Mouse (Mus musculus): ENCODE measurements around the gene Osbpl2.

Osbpl2 gene

DNA sequence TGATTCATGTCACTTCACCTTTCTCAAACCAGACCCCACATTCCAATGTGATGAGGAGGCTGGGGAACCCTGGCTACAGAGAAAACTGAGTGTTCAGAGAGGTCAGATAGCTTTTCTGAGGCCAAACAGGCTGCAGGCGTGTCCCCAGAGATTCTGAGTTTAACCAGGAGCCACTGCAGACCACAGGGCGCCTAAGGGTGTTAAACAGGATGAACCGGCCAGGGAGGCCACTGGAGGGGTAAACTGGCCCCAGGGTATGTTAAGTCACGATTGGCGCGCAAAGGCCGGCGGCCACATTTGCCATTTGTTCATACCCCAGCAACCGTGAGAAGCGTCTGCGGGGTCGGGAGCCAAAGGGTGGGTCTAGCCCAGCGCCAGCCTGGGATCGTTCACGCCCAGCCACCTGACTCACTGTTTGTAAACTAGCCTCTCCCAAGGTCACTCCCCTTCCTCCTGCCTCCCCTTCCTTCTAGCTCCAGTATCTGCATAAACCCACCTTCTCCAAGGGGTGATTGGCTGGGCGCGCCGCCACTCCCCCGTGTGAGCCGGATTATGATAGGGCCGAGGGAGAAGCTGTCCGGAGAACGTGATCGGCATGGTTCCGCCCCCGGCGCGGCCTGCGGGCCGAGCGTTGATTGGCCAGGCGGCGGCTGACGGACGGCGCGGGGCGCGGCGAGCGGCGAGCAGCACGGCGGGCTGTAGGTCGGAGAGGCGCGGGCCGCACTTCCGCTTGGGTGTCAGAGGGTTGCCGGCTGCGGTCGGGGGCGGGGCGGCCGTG, at the start of gene Osbpl2:
Gene Osbpl2, plus strand, starts transcription at position 646 of the 778 bp plus-strand sequence.
- in situ Hi-C loops (cut with MboI), result no loop called here

GRCm38 (mm10) chr2:180069770-180070480, 49.2 kb upstream of the Osbpl2 start:
- in situ Hi-C loops (cut with MboI), result no loop called here

- in situ Hi-C loops (cut with MboI), result no loop called here
These were observed 48.3 kb upstream of the Osbpl2 start, which contains the start of gene Mtg2 for GRCm38 (mm10) chr2:180070481-180071453. Gene Mtg2 (plus strand): TSS chr2:180070588.

DNA sequence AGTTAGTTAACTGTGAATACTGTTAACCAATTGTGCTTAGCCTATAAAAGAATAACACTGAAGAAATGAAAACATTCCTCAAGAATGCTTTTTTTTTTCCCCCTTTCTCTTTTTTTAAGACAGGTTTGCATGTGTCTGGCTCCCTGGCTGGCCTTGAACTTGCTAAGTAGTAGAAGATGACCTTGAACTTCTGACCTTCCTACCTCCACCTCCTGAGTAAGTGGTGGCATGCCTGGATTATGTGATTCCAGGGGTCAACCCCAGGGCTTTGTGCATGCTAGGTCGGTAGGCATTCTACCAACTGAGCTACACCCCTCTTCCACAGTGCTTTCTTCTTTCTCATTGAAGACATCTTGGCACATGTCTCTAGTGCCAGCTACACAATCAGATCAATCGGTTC, 47.4 kb upstream of the Osbpl2 start:
- in situ Hi-C loops (cut with MboI), result no loop called here

DNA sequence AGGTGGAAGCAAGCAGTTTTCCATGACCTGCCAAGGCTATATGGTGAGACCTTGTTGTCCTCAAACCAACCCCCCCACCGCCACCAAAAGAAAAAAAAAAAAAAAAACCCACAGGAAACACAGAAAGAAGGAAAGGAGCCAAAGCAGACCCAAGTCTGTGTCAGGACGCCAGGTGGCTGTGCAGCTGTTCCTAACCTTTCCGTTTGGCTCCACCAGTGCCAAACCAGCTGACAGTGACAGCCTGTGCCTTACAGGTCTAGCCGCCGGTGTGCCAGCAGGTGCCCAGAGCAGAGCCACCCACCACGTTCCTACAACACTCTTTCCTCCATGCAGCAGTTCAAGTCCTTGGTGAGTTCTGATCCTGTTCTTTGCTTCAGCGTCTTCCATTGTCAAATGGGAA, 46.2 kb upstream of the Osbpl2 start:
- in situ Hi-C loops (cut with MboI), result no loop called here

- in situ Hi-C loops (cut with MboI), result no loop called here
These were observed 41.5 kb upstream of the Osbpl2 start for GRCm38 (mm10) chr2:180077622-180078021.

GRCm38 (mm10) chr2:180080680-180081079, 38.4 kb upstream of the Osbpl2 start:
- in situ Hi-C loops (cut with MboI), result no loop called here

DNA sequence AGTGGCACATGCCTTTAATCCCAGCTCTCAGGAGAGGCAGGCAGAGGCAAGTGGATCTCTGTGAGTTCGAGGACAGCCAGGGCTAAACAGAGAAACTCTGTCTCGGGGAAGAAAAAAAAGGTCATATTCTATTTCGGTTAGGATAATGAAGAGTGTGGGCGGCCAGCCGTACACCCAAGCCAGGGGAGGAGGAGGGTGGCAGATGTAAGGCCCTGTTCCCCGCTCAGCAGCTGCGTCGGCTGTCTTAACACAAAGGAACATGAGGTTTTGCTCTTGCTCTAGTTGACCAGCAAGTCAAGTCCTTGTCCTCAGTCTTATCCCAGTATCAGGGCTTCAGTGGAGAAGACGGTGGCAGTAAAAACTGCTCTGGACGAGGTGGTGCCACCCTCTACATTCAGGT, 36.0 kb upstream of the Osbpl2 start:
- in situ Hi-C loops (cut with MboI), result no loop called here

- in situ Hi-C loops (cut with MboI), result no loop called here
These were observed 34.5 kb upstream of the Osbpl2 start for GRCm38 (mm10) chr2:180084565-180084964.

GRCm38 (mm10) chr2:180085926-180086636, 33.0 kb upstream of the Osbpl2 start:
- in situ Hi-C loops (cut with MboI), result no loop called here

DNA sequence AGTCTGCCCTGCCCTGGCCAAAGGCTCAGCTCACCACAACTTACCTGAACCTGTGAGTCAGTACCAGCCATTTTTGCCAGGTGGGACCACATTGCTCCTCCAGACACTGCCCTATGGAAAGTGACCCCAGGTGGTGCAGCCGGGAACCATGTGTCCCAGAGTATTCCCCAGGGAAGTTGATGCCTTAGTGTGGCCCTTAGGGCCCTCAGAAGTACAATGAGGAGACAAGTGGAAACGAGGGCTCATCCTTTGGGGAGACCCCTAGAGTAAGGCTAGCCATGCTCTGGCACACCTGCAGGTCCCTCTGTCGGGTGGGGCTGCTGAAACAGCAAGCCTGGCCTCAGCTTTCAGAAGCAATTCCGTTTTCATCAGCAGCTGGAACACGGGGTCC, 32.5 kb upstream of the Osbpl2 start:
- in situ Hi-C loops (cut with MboI), result no loop called here

DNA sequence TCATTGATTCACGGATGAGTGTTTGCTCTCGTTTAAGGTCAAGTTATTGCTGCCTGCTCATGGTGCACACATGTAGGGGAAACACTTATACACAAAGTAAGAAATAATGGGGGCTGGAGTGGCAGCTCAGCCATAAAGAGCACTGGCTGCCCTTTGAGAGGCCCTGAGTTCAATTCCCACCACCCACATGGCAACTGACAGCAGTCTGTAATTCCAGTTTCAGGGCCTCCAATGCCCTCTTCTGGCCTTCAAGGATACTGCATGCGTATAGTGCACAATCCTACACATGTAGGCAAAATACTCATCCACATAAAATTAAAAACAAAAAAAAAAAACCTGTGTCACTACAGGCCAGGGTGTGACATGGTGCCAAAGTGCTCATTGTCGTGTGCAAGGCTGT, 31.6 kb upstream of the Osbpl2 start:
- in situ Hi-C loops (cut with MboI), result no loop called here

- in situ Hi-C loops (cut with MboI), result no loop called here
These were observed 28.8 kb upstream of the Osbpl2 start for GRCm38 (mm10) chr2:180090285-180090684.

DNA sequence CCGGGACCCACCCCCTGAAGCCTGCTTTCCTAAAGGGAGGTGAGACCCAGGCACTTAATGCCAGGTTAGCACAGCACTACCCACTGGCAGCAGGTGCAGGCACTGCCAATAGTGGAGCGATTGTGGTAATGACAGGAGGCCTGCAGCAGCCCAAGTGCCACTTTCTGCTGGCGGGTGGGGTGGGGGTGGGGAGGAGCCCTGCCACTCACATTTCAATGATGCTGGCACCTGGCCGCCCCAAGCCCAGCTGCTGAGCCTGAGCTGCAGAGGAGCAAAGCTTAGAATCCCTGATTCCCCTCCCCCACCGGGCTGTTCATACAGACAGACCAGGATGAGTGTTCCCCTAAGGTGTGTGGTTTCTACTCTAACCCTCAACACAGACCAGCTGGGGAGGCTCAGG, 23.4 kb upstream of the Osbpl2 start:
- in situ Hi-C loops (cut with MboI), result no loop called here

DNA sequence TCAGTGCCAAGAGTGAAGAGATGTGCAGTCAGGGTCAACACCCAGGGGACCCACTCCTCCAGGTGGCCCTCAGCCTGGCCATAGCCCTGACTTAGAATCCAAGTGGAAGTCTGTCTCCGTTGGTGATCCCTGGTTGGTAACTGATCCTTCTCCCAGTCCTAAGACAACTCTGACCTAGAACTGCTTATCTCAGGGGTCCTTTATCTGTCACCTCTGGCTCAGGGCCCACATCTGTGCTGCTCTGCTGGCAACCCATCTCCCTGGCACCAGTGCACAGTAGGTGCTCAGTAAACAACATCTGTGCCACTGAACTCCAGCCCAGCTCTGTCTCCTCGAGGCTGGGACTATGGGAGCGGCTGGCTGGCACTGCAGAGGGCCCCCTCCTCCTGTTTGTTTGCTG, 21.5 kb upstream of the Osbpl2 start:
- in situ Hi-C loops (cut with MboI), result no loop called here

- in situ Hi-C loops (cut with MboI), result no loop called here
These were observed 20.9 kb upstream of the Osbpl2 start for GRCm38 (mm10) chr2:180098167-180098566.

GRCm38 (mm10) chr2:180099529-180099928, 19.6 kb upstream of the Osbpl2 start:
- in situ Hi-C loops (cut with MboI), result no loop called here

DNA sequence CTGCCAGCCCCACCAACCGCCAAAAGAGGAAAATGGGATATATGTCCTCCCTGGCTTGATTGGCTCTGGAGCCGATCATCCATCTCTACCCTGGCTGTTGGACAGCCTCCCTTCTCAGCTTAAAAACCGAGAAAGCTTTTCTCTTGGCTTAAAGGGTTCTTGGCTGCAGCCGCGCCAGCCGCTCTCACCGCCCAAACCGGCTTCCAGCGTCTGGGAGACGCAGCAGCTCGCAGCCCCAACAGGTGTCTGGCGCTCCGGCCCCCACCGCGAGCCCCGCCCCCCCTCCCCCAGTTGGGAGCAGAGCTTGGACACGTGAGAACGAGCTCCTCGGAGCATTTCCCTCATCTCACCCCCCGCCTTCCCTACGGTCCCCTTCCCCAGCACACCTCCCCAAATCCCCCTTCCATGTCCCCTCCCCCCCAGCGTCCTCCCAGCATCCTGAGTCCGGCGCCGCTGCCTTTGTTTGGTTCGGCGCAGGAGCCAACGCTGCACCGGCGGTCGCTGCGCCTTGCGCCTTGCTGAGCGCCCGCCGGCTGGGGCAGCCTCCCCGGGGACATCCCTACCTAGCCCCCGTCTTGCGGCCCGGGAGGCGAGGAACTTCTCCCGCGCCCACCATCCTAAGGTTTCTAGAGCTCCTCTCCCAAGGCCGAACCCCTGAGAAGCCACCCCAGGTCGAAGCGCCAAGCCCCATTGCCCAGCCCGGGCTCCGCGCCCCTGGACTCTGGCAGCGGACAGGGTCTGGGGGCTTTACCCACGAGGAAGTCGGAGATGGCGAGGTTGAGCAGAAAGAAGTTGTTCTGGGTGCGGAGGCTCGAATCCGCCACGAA, 15.7 kb upstream of the Osbpl2 start:
- in situ Hi-C loops (cut with MboI), result no loop called here

GRCm38 (mm10) chr2:180103978-180104658, 15.0 kb upstream of the Osbpl2 start, which contains the start of gene Hrh3:
Gene Hrh3 (minus strand): TSS chr2:180104488.
- in situ Hi-C loops (cut with MboI), result no loop called here
